Mouse (Mus musculus) brain, embryonic 14.5 days (tissue): ENCODE data around the gene Thumpd3.

Experiments used
- CTCF ChIP-seq: fragments of 200-500 bp; IDR thresholded peaks from 2 replicates; pipeline ENCODE4 v1.5.1; 2012; ENCODE audit warnings: inconsistent platforms, mild to moderate bottlenecking, moderate library complexity, borderline replicate concordance; ENCODE audit not compliant: insufficient read depth, insufficient read length; ENCODE audit errors: extremely low read depth
- POLR2A ChIP-seq: fragments of 200-500 bp; IDR thresholded peaks from 2 replicates; pipeline ENCODE4 v1.6.1; 2012; ENCODE audit warnings: mild to moderate bottlenecking, inconsistent platforms, borderline replicate concordance; ENCODE audit not compliant: poor library complexity, insufficient read depth, insufficient read length, severe bottlenecking; ENCODE audit errors: extremely low read depth

DNA sequence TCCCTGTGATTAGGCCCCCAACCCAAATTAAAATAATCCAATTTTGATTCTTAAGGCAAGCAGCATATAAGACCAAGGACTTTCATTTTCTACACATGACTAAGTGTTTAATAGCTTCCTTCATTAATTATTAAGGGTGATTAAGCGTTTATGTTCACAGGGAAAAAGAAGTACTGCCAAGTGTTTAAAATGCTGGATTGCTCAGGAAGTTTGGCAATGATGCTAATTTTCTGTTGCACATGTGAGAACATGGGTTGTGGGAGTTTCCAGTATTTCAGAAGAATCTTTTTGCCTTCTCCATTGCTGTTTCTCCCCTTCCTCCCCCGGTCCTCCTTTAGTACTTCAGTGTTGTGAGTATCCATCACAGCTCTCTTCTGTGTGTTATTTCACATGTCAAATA, 12.8 kb upstream of the Thumpd3 start:
- TF ChIP-seq CTCF (no peak), POLR2A (no peak)
